Mouse (Mus musculus) fat pad, adult 2 months (tissue): ENCODE measurements around the gene Epm2a.

Experiments used
- DNase-seq: peaks from one replicate; pipeline ENCODE4 v3.0.0-alpha.2; 2011; ENCODE audit warnings: low read depth, low spot score; ENCODE audit errors: extremely low read depth

The Epm2a gene

GRCm38 (mm10) chr10:11429059-11429812, 86.0 kb downstream of the Epm2a start:
- no peak for DNase-seq

GRCm38 (mm10) chr10:11436961-11437360, 93.8 kb downstream of the Epm2a start:
- DNase-seq: no peak

GRCm38 (mm10) chr10:11438461-11438860, 95.3 kb downstream of the Epm2a start:
- no peak for DNase-seq

GRCm38 (mm10) chr10:11439342-11439741, 96.1 kb downstream of the Epm2a start:
- DNase-seq: no peak

GRCm38 (mm10) chr10:11449556-11450305, 106.5 kb downstream of the Epm2a start:
- DNase-seq: no peak

- DNase-seq: no peak
Measured at GRCm38 (mm10) chr10:11452537-11452936, 109.3 kb downstream of the Epm2a start.

GRCm38 (mm10) chr10:11457445-11457844, 114.2 kb downstream of the Epm2a start:
- no peak for DNase-seq

GRCm38 (mm10) chr10:11491956-11492355, 148.8 kb downstream of the Epm2a start:
- no peak for DNase-seq
